Mouse (Mus musculus): ENCODE data around the gene Pcyt2. TPM values are rescaled to one million over a fixed set of nuclear protein-coding genes. Genes with fewer than 3 reads are reported as not detected.
A peak's percentile ranks its signal among the peaks of the same experiment; 100 is the strongest.

The Pcyt2 gene
- 100 to 1,000 TPM in 2 of 3 experiments, 10 to 100 TPM in 1; 66.1 to 124 (median 113) TPM for polyA plus RNA-seq (2017; shearing (Covaris generic))

DNA sequence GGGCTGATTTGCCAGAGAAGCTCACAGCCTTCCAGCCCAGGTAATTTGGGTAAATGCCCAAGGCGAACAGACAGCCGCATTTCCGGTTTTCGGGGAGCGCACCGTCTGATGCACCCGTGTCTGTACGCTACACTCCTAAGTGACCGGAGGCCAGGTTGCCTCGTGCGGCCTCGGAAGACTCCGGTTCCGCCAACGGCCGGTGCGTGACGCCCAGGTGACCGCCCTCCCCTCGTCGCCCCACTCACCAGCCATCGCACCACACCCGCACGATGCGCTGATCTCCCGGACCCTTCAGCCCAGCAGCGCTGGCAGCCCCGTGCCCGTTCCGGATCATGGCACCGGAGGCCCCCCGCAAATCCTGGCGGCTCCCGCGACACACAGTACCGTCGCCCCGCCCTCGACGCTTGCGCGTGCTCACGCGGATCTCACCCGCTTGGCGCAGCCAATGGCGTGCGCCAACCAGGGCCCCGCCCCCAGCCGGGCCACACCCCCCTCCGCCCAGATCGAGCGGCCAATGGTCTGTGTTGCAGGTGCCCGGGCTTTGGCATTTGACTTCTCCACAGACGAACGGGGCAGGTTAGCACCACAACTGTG lies at the start of gene Pcyt2:
Pcyt2 (minus strand) TSS at position 418 of the 594 bp plus-strand sequence.
- peak; percentile 94 for ATAC-seq

DNA sequence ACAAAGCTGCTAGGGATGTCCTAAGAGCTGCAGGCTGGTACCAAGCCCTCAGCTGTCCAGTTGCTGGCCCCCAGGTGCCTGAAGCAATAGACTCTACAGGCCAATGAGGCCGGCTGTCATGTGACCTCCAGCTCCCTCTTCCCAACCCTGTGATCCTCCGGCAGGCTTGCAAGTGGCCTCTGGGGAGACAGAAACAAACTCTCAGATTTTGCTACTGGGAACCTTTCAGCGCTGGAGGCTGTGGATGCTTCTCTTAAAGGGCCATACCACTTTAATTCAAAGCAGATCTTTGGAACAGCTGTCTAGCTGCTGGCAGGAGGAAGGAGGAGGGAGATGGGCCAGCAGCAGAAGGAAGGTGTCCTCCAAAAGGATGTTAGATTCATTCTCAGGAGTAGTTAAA lies 48.9 kb upstream of the Pcyt2 start:
- ATAC-seq = no peak

DNA sequence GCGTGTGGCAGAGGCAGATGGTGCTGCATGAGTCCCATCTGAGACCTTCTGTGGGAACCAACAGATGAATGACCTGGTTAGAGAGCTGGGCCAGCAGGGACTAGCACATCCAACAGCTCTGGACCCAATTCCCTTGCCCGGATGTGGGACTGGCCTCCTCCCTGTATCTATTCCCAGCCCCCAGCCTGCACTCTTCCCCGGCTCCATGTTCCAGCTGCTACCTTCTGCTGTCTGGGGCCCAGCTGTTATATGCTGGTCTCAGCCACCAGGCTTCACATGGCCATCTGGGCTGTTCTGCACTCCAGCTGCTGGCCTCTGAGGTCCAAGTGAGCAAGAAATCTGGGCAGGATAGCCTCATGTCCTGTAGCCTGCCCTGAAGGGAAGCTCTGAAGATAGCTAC lies 47.7 kb upstream of the Pcyt2 start:
- ATAC-seq = no peak

DNA sequence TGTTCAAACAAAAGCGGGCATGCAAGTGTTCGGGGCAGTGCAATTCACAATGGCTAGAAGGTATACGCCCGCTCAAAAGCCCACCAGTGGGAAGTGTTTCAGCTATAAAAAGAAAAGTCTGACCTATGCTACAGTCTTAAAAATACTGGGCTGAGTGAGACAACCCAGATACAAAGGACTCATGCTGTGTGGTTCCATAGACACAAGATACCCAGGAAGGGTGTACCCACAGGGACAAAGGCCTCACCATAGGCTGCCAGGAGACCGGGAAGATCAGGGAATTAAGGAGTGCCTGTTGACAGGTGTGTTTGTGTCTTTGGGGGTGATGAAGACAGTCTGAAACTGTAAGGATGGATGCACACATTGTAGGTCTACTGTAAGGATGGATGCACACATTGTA lies 46.0 kb upstream of the Pcyt2 start:
- no peak for ATAC-seq

DNA sequence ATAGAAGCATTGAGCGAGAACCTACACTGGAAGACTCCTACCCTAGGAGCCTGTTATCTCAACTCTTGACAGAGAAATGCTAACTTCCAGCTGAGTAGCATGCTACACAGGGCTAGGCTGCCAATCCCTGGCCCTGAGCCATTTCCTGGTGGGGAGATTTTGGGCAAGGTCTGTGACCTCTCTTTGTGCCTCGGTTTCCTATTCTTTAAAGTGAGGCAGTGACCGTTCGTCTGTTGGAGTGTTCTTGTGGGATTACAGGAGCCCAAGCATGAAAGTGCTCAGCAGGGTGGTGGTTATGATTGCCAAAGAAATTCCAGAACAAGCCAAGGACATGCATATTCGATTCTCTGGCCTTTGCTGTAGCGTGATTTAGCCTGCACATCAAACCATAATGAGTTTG lies 45.0 kb upstream of the Pcyt2 start:
- ATAC-seq = no peak

DNA sequence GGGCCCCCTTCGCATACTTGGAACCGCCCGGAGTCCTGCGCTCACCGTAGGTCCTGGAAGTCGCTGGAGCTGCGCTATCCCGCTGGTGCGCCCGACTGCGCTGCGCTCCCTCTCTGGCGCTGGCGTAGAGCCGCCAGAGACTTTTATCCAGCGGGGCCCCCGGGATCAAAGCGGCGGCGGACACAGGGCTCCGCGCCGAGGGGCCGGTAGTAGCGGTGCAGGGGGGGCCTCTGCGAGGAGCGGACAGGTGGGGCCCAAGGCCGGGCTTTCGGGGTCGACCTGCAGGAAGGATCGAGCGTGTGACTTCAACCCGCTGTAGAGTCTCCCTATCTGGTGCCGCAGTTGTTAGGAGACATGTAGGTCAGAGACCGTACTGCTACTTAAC lies 43.3 kb upstream of the Pcyt2 start, which contains the start of gene Notum:
Notum (minus strand) TSS at position 100 of the 385 bp plus-strand sequence.
- no peak for ATAC-seq

DNA sequence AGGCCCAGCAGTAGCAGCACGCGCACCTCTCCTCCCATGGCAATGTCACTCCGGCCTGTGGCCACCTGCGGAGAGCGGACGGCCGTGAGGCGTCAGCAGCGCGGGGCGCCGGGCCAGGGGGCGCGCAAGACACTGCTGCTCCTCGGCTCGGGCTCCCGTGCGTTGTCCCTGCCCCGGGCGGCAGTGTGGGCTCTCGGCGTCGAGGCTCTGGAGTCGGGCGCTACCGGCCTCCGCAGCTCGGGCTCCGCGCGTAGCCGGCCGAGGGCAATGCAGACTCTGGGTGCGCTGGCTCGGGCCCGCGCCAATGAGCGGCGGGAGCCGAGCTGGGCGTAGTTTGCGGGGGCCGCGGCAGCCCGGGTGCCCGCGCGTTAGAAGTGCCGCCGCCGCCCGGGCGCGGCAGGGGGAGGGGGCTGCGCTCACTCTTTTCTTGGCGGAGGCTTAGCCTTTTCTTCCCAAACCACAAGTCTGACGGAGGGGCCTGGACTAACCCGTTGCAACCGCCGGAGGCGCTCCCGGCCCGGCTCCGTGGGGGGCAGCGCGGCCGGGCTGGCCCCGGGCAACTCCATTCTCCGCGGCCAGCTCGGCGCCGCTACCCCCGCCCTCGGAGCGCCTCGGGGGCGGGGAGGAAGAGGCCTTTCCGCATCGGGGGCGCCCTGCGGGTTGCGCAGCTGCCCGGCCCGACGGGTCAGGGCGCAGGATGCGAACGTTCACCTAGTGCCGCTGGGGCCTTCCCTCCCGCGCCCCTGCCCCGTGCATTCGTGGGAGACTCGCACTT lies 42.8 kb upstream of the Pcyt2 start:
- ATAC-seq = no peak

DNA sequence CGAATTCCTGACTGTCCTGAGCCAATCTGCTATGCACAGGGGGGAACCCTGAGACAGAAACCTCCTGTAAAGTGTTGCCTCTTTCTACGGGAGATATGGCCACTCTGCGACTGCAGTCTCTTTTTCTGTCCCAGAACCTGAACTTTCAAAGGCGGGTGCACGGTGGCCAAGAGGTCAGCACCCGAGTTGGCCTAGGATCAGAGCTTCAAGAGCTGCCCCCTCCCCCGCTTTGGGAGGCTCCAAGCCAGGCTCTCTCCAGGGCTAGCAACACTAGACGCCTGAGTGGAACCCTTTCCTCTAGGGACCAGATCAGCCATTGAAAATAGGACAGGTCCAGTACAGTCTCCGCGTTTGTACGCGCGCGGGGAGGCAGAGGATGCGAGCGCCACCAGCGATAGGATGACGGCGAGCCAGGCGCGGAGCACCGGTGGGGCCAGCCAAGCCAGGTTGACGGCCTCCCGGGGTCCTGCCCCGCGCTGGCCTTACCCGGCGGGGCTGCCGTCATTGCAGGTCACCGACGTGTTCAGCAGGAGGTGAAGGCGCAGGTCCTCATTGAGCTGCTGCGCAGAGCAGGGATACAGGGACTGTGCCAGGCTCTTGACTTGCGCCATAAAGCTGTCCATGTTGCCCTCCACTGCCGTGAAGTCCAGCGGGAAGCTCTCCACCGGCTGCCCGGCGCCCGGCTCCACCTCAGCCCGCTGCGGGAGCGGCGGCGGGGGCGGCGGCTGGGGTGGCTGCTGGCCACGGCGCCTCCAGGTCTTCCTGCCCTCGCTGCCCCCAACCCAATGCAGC lies 42.0 kb upstream of the Pcyt2 start:
- no peak for ATAC-seq

DNA sequence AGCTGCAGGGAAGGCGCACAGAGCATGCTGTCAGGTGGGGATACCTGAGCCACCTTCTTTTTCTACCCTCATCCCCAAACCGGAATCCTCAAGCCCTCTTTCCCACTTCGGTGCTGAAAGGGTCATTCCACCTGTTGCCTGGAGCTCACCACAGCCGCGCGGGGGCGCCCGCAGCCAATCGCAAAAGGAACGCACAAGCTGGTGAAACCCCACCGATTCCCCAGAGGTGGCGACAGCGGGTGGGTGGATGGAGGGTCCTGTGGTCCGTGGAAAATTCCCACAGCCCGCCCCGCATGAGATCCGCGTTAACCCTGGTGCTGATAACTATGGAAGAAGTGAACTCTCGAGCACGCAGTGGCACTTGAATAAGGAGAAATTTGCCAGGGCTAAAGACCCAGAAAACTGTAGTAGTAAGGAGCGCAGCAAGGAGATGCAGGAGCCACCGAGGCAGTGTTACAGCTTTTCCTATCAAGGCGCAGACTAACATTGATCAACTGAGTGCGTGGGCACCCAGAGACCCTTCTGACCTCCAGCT lies 41.2 kb upstream of the Pcyt2 start:
- ATAC-seq = peak; percentile 48

DNA sequence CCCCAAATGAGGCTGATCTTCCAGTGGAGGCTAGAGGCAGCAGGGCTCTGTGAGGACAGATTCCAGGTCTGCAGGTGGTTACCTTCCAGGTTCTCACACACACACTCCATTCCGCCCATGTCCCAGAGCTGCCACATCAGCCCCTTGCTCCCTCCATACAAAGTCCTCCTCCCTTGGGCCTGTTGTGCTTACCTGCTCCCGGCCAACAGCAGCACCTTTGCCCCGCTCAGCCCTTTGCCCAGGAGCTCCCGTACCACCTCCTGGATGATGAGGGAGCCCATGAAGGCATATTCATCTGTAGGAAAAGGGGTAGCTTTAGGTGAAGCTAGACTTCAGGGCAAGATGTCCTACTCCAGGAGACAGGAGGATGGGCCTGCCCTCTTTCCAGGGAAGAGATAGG lies 39.6 kb upstream of the Pcyt2 start:
- no peak for ATAC-seq

DNA sequence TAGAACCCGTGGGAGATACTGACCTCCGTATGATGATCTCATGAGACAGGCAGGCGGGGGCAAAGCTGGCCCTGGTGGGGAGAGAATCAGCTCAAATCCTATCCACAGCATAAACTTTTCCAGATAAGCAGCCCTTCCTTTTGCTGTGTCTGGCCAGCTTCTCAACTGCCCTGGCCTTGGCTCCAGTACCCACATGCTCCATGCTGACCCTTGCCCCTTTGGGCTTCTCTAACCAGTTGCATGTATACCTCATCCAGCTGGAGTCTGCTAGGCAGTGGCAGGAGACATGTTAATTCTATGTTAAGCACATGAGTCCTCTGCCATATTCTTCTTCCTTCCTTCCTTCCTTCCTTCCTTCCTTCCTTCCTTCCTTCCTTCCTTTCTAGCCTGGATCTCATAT lies 37.0 kb upstream of the Pcyt2 start:
- no peak for ATAC-seq

DNA sequence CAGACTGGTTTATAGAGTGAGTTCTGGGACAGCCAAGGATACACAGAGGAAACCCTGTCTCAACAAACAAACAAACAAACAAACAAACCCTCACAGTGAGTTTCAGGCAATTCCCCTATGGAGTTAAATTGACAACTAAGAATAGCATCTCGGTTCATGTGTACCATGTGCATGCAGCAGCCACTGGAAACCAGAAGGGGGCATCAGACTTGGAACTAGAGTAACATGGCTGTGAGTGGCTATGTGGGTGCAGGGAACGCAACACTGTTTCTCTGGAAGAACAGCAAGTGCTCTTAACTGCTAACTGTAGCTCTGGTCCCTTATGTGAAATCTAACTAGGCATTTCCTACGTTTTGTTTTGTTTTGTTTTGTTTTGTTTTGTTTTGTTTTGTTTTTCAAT lies 34.1 kb upstream of the Pcyt2 start:
- no peak for ATAC-seq

DNA sequence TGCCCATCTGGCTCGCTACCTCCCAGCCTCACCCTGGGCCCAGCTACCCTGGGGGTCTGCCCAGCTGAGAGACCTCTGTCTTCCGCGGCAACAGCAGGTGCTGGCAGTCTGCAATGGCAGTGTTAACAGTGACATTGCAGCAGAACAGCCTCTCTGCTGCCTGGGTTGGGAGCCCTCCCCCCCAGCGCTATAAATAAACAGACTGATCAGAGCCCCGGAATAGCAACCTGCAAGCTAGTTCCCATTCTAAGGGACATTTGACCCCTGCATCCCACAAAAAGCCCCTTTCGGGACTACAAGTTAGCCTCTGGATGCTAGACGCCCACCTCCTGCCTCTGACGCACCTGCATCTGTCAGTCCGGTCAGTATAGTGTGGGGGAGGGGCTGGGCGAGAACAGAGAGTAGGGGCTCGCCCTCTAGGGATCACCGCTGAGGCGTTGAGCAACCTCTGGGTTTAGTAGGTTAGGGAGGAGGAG lies 30.3 kb upstream of the Pcyt2 start, which contains the start of gene Myadml2:
Myadml2 (minus strand) TSS at position 158 of the 476 bp plus-strand sequence.
- ATAC-seq = no peak

DNA sequence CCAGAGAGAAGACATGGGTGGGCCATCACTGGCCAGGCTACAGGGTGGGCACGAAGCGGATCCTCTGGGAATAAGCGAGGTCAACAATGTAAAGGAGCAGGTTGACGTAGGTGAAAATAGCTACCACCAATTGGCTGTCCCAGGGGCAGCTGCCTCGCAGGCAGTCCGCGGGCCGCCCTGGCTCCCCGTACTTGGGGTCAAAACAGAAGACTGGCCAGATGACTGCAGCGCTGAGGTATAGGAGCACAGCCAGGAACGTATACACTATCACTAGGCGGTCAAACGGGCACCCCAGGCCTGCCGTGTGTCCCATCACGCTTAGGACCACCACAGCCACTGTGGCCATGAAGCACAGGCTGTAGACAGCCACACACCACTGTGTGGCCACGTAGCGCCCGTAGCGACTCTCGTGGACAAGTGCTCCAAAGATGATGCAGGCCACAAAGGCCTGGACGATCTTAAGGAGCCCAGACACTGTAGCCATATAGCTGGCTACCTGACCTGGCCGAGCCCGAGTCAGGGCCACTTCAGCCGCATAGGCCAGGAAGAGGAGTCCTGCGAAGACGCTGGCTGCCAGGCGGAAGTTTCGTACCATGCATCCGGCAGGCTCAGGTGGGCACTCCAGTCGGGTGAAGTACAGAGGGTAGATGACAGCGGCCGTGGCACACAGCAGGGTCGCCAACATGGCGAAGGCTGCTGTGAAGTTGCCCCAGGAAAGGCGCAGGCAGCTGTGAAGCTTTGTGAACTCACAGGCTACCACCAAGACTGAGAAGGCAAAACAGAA lies 29.5 kb upstream of the Pcyt2 start:
- no peak for ATAC-seq

DNA sequence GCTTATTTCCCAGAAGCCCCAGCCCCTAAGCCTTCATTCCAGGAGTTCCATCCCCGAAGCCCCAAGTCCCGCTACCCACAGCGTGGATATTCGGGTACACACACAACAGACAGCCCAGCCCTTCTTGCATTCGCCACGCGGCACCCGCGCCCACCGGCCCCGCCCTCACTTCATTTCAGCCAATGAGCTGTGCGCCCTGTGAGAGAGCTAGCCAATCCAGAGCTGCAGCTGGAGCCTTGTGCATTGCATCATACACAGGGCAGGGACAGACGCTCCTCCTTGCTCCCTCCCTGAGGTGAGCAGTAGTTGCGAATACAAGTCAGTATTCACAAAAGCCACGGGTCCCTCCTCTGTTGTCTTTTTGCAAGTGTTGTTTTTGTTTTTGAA lies 25.9 kb upstream of the Pcyt2 start, which contains the start of gene Pycr1:
Pycr1 (minus strand) TSS at position 169 of the 387 bp plus-strand sequence.
- ATAC-seq = peak; percentile 100

DNA sequence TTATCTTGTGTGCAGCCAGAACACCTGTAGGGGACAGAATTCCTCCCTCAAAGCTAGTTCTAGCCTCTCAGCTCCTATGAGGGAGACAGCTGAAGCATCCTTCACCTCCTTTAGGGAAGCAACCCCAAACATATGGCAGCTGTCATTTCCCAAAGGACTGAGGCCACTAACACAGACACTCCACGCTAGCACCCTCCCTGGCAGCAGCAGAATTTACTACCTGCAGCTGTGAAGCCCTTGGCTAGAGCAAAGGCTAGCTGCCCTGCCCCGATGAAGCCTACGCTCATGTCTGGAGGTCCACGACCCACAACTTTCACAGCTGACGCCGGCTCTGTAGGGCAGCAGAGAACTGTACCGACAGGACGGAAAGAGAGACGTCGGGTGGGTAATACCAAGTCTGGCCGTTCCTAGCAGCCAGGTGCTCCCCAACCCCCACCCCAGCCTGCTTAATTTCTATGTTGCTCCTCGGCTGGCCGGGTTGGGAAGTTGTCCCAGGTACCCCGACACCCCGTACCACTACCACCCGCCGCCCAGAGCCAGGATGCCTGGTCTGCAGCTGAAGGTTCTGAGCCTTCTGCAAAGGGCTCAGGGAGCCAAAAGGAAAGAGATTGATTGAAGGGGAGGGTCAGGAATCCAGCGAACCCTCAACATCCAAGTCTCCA lies 25.3 kb upstream of the Pcyt2 start:
- ATAC-seq = peak; percentile 39

DNA sequence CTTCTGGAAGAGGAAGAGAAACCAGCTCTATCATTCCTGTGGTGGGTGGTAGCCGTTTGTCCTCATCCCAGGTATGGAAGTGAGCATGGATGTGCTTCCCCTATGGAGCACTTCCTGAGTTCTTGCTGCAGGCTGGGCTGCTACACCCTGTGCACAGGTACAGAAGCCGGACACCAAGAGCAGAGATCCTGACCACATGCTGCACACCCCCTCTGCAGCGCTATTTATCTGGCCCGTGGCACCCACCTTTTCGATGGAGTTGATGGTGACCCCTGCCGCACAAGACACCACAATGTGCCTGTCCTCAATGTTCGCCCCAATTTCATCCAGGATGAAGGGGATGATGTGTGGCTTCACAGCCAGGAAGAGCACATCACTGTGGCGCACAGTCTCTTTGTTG lies 24.1 kb upstream of the Pcyt2 start:
- ATAC-seq = no peak

DNA sequence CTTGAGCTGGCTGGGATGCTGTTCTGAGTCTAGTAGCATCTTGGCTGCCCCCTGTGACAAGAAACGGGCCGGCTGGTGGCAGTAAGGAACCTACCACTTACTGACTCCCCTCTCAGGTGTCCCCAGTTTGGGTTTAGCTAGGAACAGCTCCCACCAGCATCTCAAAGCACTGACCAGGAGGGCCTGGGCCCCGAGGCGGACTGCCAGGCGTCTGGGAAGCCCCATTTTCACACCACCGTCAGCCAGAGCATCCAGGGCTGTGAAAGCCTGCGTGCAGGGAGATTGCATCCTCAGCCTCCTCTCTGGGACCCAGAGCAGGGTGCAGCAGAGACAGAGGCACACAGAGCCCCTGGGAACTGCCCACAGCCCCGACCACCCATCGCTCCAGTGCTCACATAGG lies 23.5 kb upstream of the Pcyt2 start:
- ATAC-seq = no peak

DNA sequence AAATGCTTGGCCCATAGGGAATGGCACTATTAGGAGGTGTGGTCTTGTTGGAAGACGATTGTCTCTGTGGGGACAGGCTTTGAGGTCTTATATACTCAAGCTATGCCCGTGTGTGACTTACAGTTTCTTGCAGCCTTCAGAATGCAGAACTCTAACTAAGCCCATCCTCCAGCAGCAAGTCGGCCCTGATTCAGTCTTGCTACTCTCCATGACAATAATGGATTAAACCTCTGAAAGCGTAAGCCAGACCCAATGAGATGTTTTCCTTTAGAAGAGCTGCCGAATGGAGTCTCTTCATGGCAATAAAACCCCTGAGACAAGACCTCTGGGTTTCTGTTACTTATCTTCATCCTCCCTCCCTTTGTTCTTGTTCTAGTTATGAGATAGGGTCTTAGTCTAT lies 17.1 kb upstream of the Pcyt2 start:
- no peak for ATAC-seq

DNA sequence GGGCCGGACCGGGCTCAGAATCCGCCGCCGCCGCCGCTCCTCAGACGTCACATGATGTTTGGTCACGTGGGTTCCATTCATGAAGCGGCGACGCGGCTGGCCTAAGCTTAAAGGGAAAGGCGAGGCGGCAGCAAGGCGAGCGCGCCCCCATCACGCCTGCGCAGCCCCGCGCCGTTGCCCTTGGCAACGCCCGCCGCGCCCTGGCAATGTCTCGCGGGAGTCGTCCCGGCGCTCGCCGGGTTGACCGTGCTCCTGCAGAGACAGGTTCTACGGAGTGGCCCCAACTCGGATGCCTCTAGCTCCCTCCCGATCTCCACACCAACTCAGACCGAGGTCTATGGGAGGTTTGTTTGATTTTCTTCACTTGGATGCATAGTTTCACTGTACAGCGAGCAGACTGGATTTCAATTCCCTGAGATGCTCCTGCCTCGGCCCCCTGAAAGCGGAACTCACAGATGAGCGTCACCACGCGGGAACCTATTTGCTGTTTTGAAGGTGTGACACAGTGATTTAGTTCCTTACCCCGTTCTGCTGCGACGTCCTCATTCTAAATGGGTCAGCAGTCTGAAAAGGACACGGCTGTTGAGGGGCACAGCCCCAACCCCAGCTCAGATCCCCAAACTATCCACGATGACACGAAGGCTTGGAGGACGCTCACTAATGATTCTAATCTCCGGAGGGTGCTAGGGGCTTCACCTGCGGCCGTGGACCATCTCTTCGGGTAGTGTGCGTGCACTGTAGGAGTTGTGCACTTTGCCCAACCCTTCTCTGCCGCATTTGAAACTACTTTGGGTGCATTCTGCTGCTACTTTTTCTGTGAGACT lies 16.0 kb upstream of the Pcyt2 start, which contains the start of gene Mafg:
Mafg (minus strand) TSS at position 81 of the 824 bp plus-strand sequence.
- ATAC-seq = peak; percentile 57

Measured in inflammation-experienced regulatory T-cells, adult 6 months (primary cell).